Mouse (Mus musculus): ENCODE results near the gene Grb7. TPM values are rescaled to one million over a fixed set of nuclear protein-coding genes. Genes with fewer than 3 reads are reported as not detected.
A peak's percentile ranks its signal among the peaks of the same experiment; 100 is the strongest.

The Grb7 gene
- total RNA-seq, 2 experiments from 2014 or later = 0.12 TPM; not detected in 1

GRCm38 (mm10) chr11:98445238-98445637 lies 956 bp upstream of the Grb7 start:
- no peak for DNase-seq (ENCODE audit: low spot score)

- DNase-seq (ENCODE audit: low spot score) = no peak
Measured at GRCm38 (mm10) chr11:98445679-98446078, 515 bp upstream of the Grb7 start.

GRCm38 (mm10) chr11:98446562-98447474 lies 624 bp downstream of the Grb7 start:
- DNase-seq (ENCODE audit: low spot score) = no peak

GRCm38 (mm10) chr11:98447475-98447834 lies 1.3 kb downstream of the Grb7 start:
- no peak for DNase-seq (ENCODE audit: low spot score)

GRCm38 (mm10) chr11:98448191-98448790 lies 2.1 kb downstream of the Grb7 start:
- no peak for DNase-seq (ENCODE audit: low spot score)

GRCm38 (mm10) chr11:98449419-98449818 lies 3.2 kb downstream of the Grb7 start:
- no peak for DNase-seq (ENCODE audit: low spot score)

GRCm38 (mm10) chr11:98449921-98450771 lies 4.0 kb downstream of the Grb7 start:
- DNase-seq (ENCODE audit: low spot score) = no peak

- DNase-seq (ENCODE audit: low spot score) = no peak
Measured at GRCm38 (mm10) chr11:98455484-98455883, 9.3 kb downstream of the Grb7 start.

GRCm38 (mm10) chr11:98456545-98456944 lies 10.4 kb downstream of the Grb7 start:
- no peak for DNase-seq (ENCODE audit: low spot score)

GRCm38 (mm10) chr11:98456945-98457344 lies 10.8 kb downstream of the Grb7 start:
- DNase-seq (ENCODE audit: low spot score) = no peak

- DNase-seq (ENCODE audit: low spot score) = peak; percentile 79
Measured at GRCm38 (mm10) chr11:98457367-98458120, 11.3 kb downstream of the Grb7 start.

- no peak for DNase-seq (ENCODE audit: low spot score)
Measured at GRCm38 (mm10) chr11:98458121-98458990, 12.2 kb downstream of the Grb7 start.

GRCm38 (mm10) chr11:98459071-98459741 lies 13.0 kb downstream of the Grb7 start:
- no peak for DNase-seq (ENCODE audit: low spot score)

- DNase-seq (ENCODE audit: low spot score) = no peak
Measured at GRCm38 (mm10) chr11:98459860-98460259, 13.7 kb downstream of the Grb7 start.

GRCm38 (mm10) chr11:98461109-98461720 lies 15.0 kb downstream of the Grb7 start:
- no peak for DNase-seq (ENCODE audit: low spot score)

GRCm38 (mm10) chr11:98462255-98462654 lies 16.1 kb downstream of the Grb7 start:
- DNase-seq (ENCODE audit: low spot score) = no peak

- DNase-seq (ENCODE audit: low spot score) = no peak
Measured at GRCm38 (mm10) chr11:98463911-98464310, 17.7 kb downstream of the Grb7 start.

- no peak for DNase-seq (ENCODE audit: low spot score)
Measured at GRCm38 (mm10) chr11:98464516-98464915, 18.3 kb downstream of the Grb7 start.
